Mouse (Mus musculus): ENCODE results near the gene Lrrc71. TPM values are rescaled to one million over a fixed set of nuclear protein-coding genes. Genes with fewer than 3 reads are reported as not detected.

The Lrrc71 gene
- polyA plus RNA-seq, 1 experiment from 2014 or later, result 0.23 TPM

DNA sequence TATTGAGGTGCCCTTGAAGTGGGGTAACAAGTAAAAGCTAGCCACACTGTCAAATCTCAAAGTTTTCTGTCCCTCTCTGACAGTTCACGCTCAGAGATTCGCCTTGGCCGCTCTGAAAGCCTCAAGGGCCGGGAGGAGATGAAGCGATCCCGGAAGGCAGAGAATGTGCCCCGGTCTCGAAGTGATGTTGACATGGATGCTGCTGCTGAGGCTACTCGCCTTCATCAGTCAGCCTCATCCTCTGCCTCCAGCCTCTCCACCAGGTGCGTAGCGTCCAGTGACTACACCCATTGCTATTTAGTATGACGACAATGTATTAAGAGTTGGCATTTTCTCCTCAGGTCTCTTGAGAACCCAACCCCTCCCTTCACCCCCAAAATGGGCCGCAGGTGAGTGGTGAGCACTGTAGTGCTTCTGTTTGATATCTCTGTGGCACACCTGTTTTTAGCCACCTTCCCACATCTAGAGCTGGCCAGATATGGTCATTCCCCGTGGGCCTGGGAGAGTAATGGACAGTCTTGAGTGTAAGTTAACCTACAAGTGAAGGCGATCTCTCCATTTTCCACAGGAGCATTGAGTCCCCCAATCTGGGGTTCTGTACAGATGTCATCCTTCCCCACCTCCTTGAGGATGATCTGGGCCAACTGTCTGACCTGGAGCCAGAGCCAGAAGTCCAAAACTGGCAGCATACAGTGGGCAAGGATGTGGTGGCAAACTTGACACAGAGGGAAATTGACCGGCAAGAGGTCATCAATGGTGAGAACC is 22.8 kb downstream of the Lrrc71 start:
- Histone ChIP-seq H3K4me3 (ENCODE audit: low read depth, low read length) (no peak overlapping the region), H3K9ac (ENCODE audit: low read depth, low read length) (no peak overlapping the region), H3K36me3 (ENCODE audit: control insufficient read depth, insufficient read depth) (peaks cover 90% of the 10 kb centered on the region), H3K4me2 (replicated peaks; ENCODE audit: low read depth) (no peak overlapping the region), H3K27ac (ENCODE audit: low read depth, low read length) (no peak overlapping the region), H3K27me3 (replicated peaks; ENCODE audit: control insufficient read depth, insufficient read depth, low read length) (no peaks in the 10 kb centered on the region), H3K4me1 (replicated peaks; ENCODE audit: control insufficient read depth, insufficient read depth, low read length) (no peaks in the 10 kb centered on the region), H3K9me3 (ENCODE audit: control insufficient read depth) (no peaks in the 10 kb centered on the region)
- 98% methylated on average over 16 of the region's 16 CpGs for WGBS
- TF ChIP-seq CTCF (IDR thresholded peaks at IDR 0.05; ENCODE audit: low read depth), result no peak
- no peak for ATAC-seq

DNA sequence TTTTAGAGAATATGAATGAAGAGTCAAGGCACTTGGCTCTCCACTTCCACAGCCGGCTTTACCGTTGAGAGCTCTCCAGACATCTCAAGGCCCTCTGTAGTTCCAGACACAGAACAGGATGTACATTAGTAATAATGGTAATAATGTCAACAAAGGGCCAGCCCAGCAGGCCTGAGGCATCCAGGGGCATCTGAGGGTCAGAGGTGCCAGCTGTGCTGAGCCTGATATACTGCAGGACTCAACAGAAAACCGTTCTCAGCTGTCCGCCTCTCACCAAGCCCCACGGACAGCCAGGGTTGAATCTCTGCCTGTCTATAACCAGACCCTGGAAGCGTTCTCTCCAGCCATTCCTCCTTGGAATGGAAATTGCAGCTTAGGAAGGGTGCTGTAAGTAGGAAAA is 23.9 kb downstream of the Lrrc71 start:
- Histone ChIP-seq H3K9ac (ENCODE audit: low read depth, low read length) (no peak overlapping the region), H3K4me3 (ENCODE audit: low read depth, low read length) (no peak overlapping the region), H3K27me3 (replicated peaks; ENCODE audit: control insufficient read depth, insufficient read depth, low read length) (no peaks in the 10 kb centered on the region), H3K27ac (ENCODE audit: low read depth, low read length) (no peak overlapping the region), H3K4me2 (replicated peaks; ENCODE audit: low read depth) (no peak overlapping the region), H3K4me1 (replicated peaks; ENCODE audit: control insufficient read depth, insufficient read depth, low read length) (no peaks in the 10 kb centered on the region), H3K9me3 (ENCODE audit: control insufficient read depth) (no peaks in the 10 kb centered on the region), H3K36me3 (ENCODE audit: control insufficient read depth, insufficient read depth) (peaks cover 90% of the 10 kb centered on the region)
- 60% methylated on average over 6 of the region's 6 CpGs for WGBS
- ATAC-seq, result no peak
- no peak for TF ChIP-seq CTCF (IDR thresholded peaks at IDR 0.05; ENCODE audit: low read depth)

- WGBS, result 70% methylated on average over 2 of the region's 2 CpGs
- Histone ChIP-seq H3K36me3 (ENCODE audit: control insufficient read depth, insufficient read depth) (peaks cover 85% of the 10 kb centered on the region), H3K4me2 (replicated peaks; ENCODE audit: low read depth) (no peak overlapping the region), H3K27me3 (replicated peaks; ENCODE audit: control insufficient read depth, insufficient read depth, low read length) (no peaks in the 10 kb centered on the region), H3K4me3 (ENCODE audit: low read depth, low read length) (no peak overlapping the region), H3K27ac (ENCODE audit: low read depth, low read length) (no peak overlapping the region), H3K9ac (ENCODE audit: low read depth, low read length) (no peak overlapping the region), H3K4me1 (replicated peaks; ENCODE audit: control insufficient read depth, insufficient read depth, low read length) (no peaks in the 10 kb centered on the region), H3K9me3 (ENCODE audit: control insufficient read depth) (no peaks in the 10 kb centered on the region)
- no peak for ATAC-seq
- no peak for TF ChIP-seq CTCF (IDR thresholded peaks at IDR 0.05; ENCODE audit: low read depth)
Observed at GRCm38 (mm10) chr3:87718525-87718924, 29.9 kb downstream of the Lrrc71 start.

Other genes with a start within 250 kb of the Lrrc71 start
- 9.5 and 11.2 TPM in 2 replicates for gene Etv3, start 223.2 kb downstream of the Lrrc71 start, polyA plus RNA-seq (2015; fragmentation: Nextera tagmentation; extraction: Ambion mirVana)
- 6.5 and 7.6 TPM in 2 replicates for gene Arhgef11, start 131.1 kb downstream of the Lrrc71 start, polyA plus RNA-seq (2015; fragmentation: Nextera tagmentation; extraction: Ambion mirVana)
- 0.16 and 0.18 TPM in 2 replicates for gene Ntrk1, start 46.5 kb upstream of the Lrrc71 start, polyA plus RNA-seq (2015; fragmentation: Nextera tagmentation; extraction: Ambion mirVana)
- 0.05 TPM in 2 replicates for gene Insrr, start 48.3 kb upstream of the Lrrc71 start, polyA plus RNA-seq (2015; fragmentation: Nextera tagmentation; extraction: Ambion mirVana)
- 7.7 and 10.1 TPM in 2 replicates for gene Pear1, start 75.7 kb upstream of the Lrrc71 start, polyA plus RNA-seq (2015; fragmentation: Nextera tagmentation; extraction: Ambion mirVana)
- 0.17 and 0.47 TPM in 2 replicates for gene Sh2d2a, start 98.1 kb upstream of the Lrrc71 start, polyA plus RNA-seq (2015; fragmentation: Nextera tagmentation; extraction: Ambion mirVana)
- 7.9 and 8.0 TPM in 2 replicates for gene Prcc, start 137.0 kb upstream of the Lrrc71 start, polyA plus RNA-seq (2015; fragmentation: Nextera tagmentation; extraction: Ambion mirVana)
- 93.8 and 107 TPM in 2 replicates for gene Hdgf, start 157.7 kb upstream of the Lrrc71 start, polyA plus RNA-seq (2015; fragmentation: Nextera tagmentation; extraction: Ambion mirVana)
- 74.9 and 79.5 TPM in 2 replicates for gene Mrpl24, start 170.9 kb upstream of the Lrrc71 start, polyA plus RNA-seq (2015; fragmentation: Nextera tagmentation; extraction: Ambion mirVana)
- 13.9 and 14.1 TPM in 2 replicates for gene Isg20l2, start 181.7 kb upstream of the Lrrc71 start, polyA plus RNA-seq (2015; fragmentation: Nextera tagmentation; extraction: Ambion mirVana)
- gene Rrnad1, start 182.1 kb upstream of the Lrrc71 start, polyA plus RNA-seq (2015; fragmentation: Nextera tagmentation; extraction: Ambion mirVana), result 5.8 and 6.1 TPM in 2 replicates
- 0.81 and 1.9 TPM in 2 replicates for gene Crabp2, start 200.0 kb upstream of the Lrrc71 start, polyA plus RNA-seq (2015; fragmentation: Nextera tagmentation; extraction: Ambion mirVana)
- 9.2 and 9.5 TPM in 2 replicates for gene Nes, start 222.5 kb upstream of the Lrrc71 start, polyA plus RNA-seq (2015; fragmentation: Nextera tagmentation; extraction: Ambion mirVana)

Measured in intestine, postnatal 0 days (tissue).